Mouse (Mus musculus): ENCODE data around the gene Tff3. TPM values are rescaled to one million over a fixed set of nuclear protein-coding genes. Genes with fewer than 3 reads are reported as not detected.

Gene Tff3
- total RNA-seq, 2 experiments from 2014 or later: not detected

DNA sequence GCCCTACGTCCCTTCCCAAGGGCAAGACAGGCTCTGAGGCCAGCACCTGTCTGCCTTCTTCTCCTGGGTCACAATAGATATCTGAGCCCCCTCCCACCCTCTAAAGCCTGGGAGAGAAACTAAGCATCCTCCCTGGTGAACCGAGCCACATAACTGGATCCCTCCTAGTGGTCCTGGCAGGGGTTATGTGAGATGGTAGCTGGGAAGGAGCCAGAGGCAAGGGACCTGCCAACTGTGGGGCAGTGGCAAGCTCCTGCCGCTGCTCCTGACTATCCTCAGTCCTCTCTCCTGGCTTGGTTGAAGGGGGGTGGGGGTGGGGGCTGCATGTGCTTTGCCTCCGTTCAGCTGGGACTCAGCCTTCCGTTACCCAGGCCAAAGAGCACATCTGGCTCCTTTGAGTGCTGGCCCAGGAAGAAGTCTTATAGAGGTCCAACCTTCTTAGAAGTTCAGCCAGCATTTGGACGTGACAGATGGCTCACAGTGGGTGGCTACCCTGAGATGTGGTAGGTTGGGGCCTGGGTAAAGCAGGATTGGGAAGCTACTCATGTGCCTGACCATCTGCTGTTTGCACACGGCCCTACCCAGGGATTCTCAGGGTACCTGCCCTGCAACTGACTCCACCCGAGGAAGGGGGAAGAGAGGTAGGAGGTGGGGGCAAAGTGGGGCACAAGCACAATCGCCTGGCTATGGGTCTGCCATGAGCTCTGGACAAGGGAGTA is 3.7 kb downstream of the Tff3 start:
- peak; percentile 37 to 69 for DNase-seq (ENCODE audit: low spot score in 2 of 2)

- DNase-seq (ENCODE audit: low spot score in 2 of 2): peak; percentile 36 to 43
These were observed 7.5 kb downstream of the Tff3 start for GRCm38 (mm10) chr17:31121975-31122374.

DNA sequence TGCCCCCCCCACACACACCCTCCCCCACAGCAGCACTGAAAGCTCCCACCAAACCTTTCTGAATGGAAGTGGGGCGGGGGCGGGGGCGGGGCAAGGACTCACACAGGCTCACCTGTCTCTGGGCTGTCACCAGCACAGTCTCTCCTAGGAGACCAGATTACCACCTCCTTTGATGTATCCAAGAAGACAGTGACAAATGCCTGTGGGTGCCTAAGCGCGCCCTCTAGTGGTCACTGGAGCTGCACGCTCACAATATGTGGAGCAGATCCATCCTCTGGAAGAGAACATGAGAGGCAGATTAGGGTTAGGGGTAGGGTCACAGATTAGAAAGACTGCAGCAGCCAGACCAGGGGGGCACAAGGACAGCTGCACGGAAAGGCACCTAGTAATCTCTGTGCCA is 10.0 kb downstream of the Tff3 start:
- peak; percentile 80 to 87 for DNase-seq (ENCODE audit: low spot score in 2 of 2)

DNA sequence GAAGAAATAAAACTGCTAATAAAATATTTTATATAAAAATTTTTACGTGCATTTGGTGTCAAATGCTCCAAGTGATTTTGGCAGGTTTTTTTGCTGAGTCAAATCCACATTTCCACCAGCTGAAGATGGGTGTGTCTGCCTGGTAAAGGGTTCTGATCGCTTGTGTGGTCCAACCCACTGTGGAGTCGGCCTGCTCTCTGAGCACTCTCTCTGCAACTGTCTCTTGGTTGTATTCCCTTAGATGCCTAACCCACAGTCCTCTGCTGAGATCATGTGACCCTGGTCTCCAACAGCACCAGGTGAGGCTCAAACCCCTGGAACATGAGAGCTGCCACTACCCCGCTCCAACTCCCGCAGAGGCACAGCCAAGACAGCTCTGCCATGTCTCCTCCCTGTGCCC is 11.5 kb downstream of the Tff3 start:
- DNase-seq (ENCODE audit: low spot score in 2 of 2): no peak

GRCm38 (mm10) chr17:31116063-31116462 is 13.4 kb downstream of the Tff3 start:
- DNase-seq (ENCODE audit: low spot score in 2 of 2): no peak

- DNase-seq (ENCODE audit: low spot score in 2 of 2): no peak
These were observed 16.1 kb downstream of the Tff3 start for GRCm38 (mm10) chr17:31113191-31113856.

DNA sequence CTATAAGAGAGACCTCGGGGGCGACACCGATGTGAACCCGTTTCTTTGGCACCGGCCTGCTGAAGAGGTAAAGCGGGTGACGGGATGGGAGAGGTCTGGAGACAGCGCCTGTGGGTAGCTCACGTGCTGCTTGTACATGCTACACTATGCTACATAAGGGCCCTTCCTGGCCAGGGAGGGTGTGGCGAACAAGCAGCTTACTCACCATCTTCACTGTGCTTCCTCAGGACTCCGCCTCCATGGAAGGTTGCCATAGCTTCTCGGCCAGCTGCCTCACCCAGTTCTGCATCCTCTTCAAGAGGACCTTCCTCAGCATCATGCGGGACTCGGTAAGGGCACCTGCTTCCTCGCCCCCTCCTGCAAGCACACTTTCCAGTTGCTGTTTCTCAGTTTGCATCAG is 21.1 kb downstream of the Tff3 start:
- DNase-seq (ENCODE audit: low spot score in 2 of 2): no peak

DNA sequence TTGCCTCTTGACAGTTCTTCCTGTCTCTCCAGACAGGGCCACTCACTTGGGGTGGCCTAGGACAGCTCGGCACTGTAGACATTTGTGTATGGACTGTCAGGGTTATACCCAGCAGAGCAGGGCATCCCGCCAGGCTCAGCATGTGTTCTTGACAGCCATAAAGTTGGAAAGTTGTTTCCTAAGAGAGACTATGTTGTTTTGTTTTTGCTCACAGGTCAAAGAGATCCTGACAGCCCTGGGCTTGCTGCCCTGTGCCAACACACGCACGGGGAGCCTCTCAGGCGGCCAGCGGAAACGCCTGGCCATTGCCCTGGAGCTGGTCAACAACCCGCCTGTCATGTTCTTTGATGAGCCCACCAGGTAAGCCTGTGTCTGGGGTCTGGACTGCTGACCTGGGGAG is 25.6 kb downstream of the Tff3 start:
- no peak for DNase-seq (ENCODE audit: low spot score in 2 of 2)

DNA sequence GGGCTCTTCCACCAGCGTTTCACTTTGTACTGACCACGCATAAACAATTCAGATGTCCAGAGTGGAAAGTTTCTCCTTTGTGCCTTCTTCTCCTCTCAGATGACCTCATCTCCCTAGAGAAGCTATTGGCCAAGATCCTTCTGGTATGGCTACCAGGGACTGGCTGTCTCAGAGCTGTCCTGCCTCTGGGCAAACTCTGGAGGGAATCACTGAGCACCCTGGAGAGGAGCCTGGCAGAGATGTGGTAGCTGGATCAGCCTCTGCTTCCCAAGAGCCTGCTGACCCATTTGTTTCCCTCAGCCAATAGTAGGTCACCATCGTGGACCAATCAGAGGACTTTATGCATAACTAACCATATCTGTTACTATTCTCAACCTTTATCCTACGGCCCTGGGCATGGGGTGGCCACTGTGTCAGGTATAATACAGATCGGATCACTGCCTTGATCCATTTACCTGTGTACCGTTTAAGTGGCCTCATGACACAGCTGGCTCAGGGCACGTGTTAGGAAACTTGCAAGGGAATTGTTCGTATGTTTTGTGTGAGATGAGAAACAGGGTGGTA is 26.4 kb downstream of the Tff3 start:
- DNase-seq (ENCODE audit: low spot score in 2 of 2): no peak

DNA sequence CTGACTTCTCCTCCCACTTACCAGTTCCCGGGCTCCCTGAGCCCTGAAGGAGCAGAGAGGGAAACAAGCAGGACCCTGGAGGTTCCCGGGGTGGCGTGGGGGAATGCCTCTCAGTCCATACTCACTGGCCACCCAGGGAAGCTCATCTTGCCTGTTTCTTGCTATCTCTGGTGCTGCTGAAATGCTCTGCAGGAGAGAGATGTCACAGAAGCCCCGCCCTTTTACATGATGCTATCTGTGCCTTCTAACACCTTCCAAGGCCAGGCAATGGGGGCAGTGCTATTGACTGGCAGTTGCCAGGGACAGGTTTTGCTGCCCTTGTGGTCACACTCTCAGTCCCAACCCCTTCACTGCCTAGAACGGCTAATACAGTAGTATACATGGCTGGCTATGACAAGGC is 30.7 kb downstream of the Tff3 start:
- DNase-seq (ENCODE audit: low spot score in 2 of 2): no peak

DNA sequence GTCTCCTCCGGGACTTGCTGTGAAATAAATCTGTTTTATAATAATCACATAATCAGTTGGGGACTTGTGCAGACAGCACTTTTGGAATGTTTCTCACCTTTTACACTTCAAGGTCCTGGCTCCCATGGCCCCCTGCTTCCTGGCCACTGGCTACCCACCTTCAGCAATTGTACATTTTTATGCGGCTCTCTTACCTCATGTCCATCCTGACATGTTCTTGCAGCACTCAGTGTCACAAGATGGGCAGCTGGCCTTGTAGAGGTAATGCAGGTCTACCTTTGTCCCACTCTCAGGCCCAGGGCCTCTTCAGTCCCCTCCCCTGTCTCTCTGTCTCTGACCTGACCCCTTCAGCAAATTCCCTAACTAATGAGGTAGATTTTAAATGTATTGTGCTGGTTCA is 32.6 kb downstream of the Tff3 start:
- DNase-seq (ENCODE audit: low spot score in 2 of 2): no peak

DNA sequence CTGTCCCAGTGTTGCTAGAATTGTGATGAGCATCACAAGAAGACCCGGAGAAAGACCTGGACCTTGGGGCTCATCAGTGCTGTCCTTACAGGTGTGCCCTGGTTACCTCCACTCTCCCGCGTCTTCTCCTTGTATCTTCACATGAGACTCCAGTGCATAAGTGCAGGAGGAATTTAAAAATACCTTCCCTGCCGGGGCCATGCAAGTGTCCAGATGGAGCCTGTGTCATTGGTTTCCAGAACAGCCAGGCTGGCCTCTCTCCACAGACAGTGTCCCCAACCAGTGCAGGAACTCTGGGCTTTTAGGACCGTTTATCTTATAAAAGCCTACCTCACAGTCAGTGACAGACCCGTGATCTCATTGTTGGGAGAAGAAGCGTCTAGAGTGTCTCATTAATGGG is 33.9 kb downstream of the Tff3 start:
- DNase-seq (ENCODE audit: low spot score in 2 of 2): no peak

- no peak for DNase-seq (ENCODE audit: low spot score in 2 of 2)
These were observed 34.7 kb downstream of the Tff3 start for GRCm38 (mm10) chr17:31094781-31095180.

GRCm38 (mm10) chr17:31091023-31091735 is 38.3 kb downstream of the Tff3 start:
- DNase-seq (ENCODE audit: low spot score in 2 of 2): no peak

- DNase-seq (ENCODE audit: low spot score in 2 of 2): no peak
These were observed 39.6 kb downstream of the Tff3 start for GRCm38 (mm10) chr17:31089848-31090247.

- DNase-seq (ENCODE audit: low spot score in 2 of 2): no peak
These were observed 40.7 kb downstream of the Tff3 start for GRCm38 (mm10) chr17:31088711-31089110.

DNA sequence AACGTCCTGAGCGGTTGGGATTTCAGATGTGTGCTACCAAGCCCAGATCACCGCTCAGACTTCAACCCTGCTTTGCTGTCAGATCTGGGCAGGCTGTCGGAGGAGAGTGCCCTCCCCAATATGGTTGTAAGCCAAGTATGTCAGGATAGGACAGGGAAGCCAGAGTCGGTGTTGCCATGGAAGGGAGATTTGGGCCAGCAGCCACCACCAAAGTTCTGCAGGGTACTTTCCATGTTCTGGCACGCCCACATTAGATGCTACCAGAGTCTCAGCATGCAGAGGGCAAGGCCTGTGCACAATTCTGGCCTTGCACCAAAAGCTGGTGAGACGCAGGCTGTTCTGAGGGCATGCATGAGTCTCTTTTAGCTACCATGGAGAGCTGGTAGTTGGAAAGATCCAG is 43.2 kb downstream of the Tff3 start:
- DNase-seq (ENCODE audit: low spot score in 2 of 2): no peak

- no peak for DNase-seq (ENCODE audit: low spot score in 2 of 2)
These were observed 43.9 kb downstream of the Tff3 start for GRCm38 (mm10) chr17:31085519-31085918.

- DNase-seq (ENCODE audit: low spot score in 2 of 2): no peak
These were observed 47.0 kb downstream of the Tff3 start for GRCm38 (mm10) chr17:31082296-31083078.

- no peak for DNase-seq (ENCODE audit: low spot score in 2 of 2)
These were observed 50.2 kb downstream of the Tff3 start for GRCm38 (mm10) chr17:31079078-31079840.

Measured in left cerebral cortex, adult 18-20 months (tissue).